Mouse (Mus musculus) cerebellum, adult 2 months (tissue): ENCODE measurements at regions not wholly inside any gene's neighbourhood (a gene's known extent, or its start where the extent isn't known, plus 50 kb on each side); places are given as distances from the start of the nearest gene placed in this dataset.

Source experiments
- CTCF ChIP-seq: fragments of 200-500 bp; IDR thresholded peaks from 2 replicates; pipeline ENCODE4 v1.5.1; 2011; ENCODE audit warnings: low read depth, mild to moderate bottlenecking, control low read depth, low read length, moderate library complexity, borderline replicate concordance; ENCODE audit not compliant: insufficient read depth
- POLR2A ChIP-seq: fragments of 200-500 bp; IDR thresholded peaks from 2 replicates; pipeline ENCODE4 v1.6.1; 2011; ENCODE audit warnings: low read length, control low read depth, borderline replicate concordance; ENCODE audit not compliant: insufficient read depth

- no peak for TF ChIP-seq POLR2A
- TF ChIP-seq CTCF = no peak
Observed at GRCm38 (mm10) chr1:128679005-128679980, 87.2 kb upstream of the Cxcr4 start.
